Mouse (Mus musculus): ENCODE data around the gene Gm45521.

Gm45521 gene

GRCm38 (mm10) chr14:7952610-7953254, 4.4 kb upstream of the Gm45521 start:
- peak; percentile 39 for DNase-seq (ENCODE audit: low read depth)

GRCm38 (mm10) chr14:7954071-7954471, 3.0 kb upstream of the Gm45521 start:
- no peak for DNase-seq (ENCODE audit: low read depth)

GRCm38 (mm10) chr14:7956427-7956826, 661 bp upstream of the Gm45521 start:
- DNase-seq (ENCODE audit: low read depth) = no peak

GRCm38 (mm10) chr14:7960616-7961015, 3.5 kb downstream of the Gm45521 start:
- peak; percentile 41 for DNase-seq (ENCODE audit: low read depth)

GRCm38 (mm10) chr14:7961714-7962113, 4.6 kb downstream of the Gm45521 start:
- no peak for DNase-seq (ENCODE audit: low read depth)

- DNase-seq (ENCODE audit: low read depth) = no peak
Observed at GRCm38 (mm10) chr14:7962626-7963025, 5.5 kb downstream of the Gm45521 start.

- no peak for DNase-seq (ENCODE audit: low read depth)
Observed at GRCm38 (mm10) chr14:7963160-7963559, 6.1 kb downstream of the Gm45521 start.

GRCm38 (mm10) chr14:7964219-7964889, 7.3 kb downstream of the Gm45521 start:
- peak; percentile 91 for DNase-seq (ENCODE audit: low read depth)

GRCm38 (mm10) chr14:7971889-7972493, 14.9 kb downstream of the Gm45521 start:
- DNase-seq (ENCODE audit: low read depth) = no peak

- DNase-seq (ENCODE audit: low read depth) = no peak
Observed at GRCm38 (mm10) chr14:7974643-7975042, 17.6 kb downstream of the Gm45521 start.

- DNase-seq (ENCODE audit: low read depth) = no peak
Observed at GRCm38 (mm10) chr14:7975177-7975576, 18.1 kb downstream of the Gm45521 start.

GRCm38 (mm10) chr14:7977471-7977870, 20.4 kb downstream of the Gm45521 start:
- peak; percentile 63 for DNase-seq (ENCODE audit: low read depth)

- DNase-seq (ENCODE audit: low read depth) = peak; percentile 43
Observed at GRCm38 (mm10) chr14:7978183-7978582, 21.1 kb downstream of the Gm45521 start.

- DNase-seq (ENCODE audit: low read depth) = no peak
Observed at GRCm38 (mm10) chr14:7981226-7981625, 24.1 kb downstream of the Gm45521 start.

GRCm38 (mm10) chr14:7986913-7987312, 29.8 kb downstream of the Gm45521 start:
- DNase-seq (ENCODE audit: low read depth) = peak; percentile 61

- peak; percentile 80 for DNase-seq (ENCODE audit: low read depth)
Observed at GRCm38 (mm10) chr14:7989371-7989770, 32.3 kb downstream of the Gm45521 start.

GRCm38 (mm10) chr14:7989961-7990360, 32.9 kb downstream of the Gm45521 start:
- DNase-seq (ENCODE audit: low read depth) = peak; percentile 55

GRCm38 (mm10) chr14:7991108-7991776, 34.2 kb downstream of the Gm45521 start:
- DNase-seq (ENCODE audit: low read depth) = peak; percentile 60

- no peak for DNase-seq (ENCODE audit: low read depth)
Observed at GRCm38 (mm10) chr14:7992158-7992557, 35.1 kb downstream of the Gm45521 start.

GRCm38 (mm10) chr14:7994271-7994767, 37.2 kb downstream of the Gm45521 start, which contains the start of gene Dnase1l3:
Dnase1l3 (minus strand) TSS chr14:7994573.
- DNase-seq (ENCODE audit: low read depth) = peak; percentile 84

GRCm38 (mm10) chr14:7997255-7997696, 40.2 kb downstream of the Gm45521 start:
- DNase-seq (ENCODE audit: low read depth) = peak; percentile 97

- no peak for DNase-seq (ENCODE audit: low read depth)
Observed at GRCm38 (mm10) chr14:7999030-7999429, 41.9 kb downstream of the Gm45521 start.
